Mouse (Mus musculus): ENCODE results near the gene Myl6b.
"Not testable (repeated sequence)": the region's sequence is repeated elsewhere in the genome, so short reads cannot be mapped to it uniquely, and the experiment has no call there.

DNA sequence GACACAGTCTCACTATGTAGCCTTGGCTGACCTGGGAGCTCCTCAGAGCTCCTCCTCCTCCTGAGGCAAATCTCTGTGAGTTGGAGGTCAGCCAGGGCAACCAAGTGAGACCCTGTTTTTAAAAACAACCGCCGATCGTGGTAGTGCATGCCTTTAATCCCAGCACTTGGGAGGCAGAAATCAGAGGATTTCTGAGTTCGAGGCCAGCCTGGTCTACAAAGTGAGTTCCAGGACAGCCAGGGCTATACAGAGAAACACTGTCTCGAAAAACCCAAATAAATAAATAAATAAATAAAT is 6.8 kb upstream of the Myl6b start:
- TF ChIP-seq CTCF (IDR thresholded peaks at IDR 0.05; ENCODE audit: control insufficient read depth, insufficient read depth, insufficient read length); CEBPB (IDR thresholded peaks at IDR 0.05; ENCODE audit: low read depth); MAX (IDR thresholded peaks at IDR 0.05); FOSL1 (IDR thresholded peaks at IDR 0.05; ENCODE audit: insufficient read depth, low read length, poor library complexity, severe bottlenecking); USF1 (IDR thresholded peaks at IDR 0.05; ENCODE audit: low read depth): not testable (repeated sequence)

Data from C2C12 (cell line).